Mouse (Mus musculus) layer of hippocampus, adult 18-20 months (tissue): ENCODE results near the gene Rfc5. TPM values are rescaled to one million over a fixed set of nuclear protein-coding genes. Genes with fewer than 3 reads are reported as not detected.
A peak's percentile ranks its signal among the peaks of the same experiment; 100 is the strongest.
"Not testable (repeated sequence)": the region's sequence is repeated elsewhere in the genome, so short reads cannot be mapped to it uniquely, and the experiment has no call there.

ENCODE experiments used
- DNase-seq, 2 experiments: peaks; one replicate each; pipeline ENCODE4 v3.0.0; 2022; ENCODE audit warnings: low spot score in 2 of 2
- total RNA-seq, 2 experiments: library from RNA; stranded (reverse); gene quantifications; 2 replicates each; pipeline ENCODE4 v1.2.3; 2021

Gene Rfc5
- total RNA-seq, 2 experiments from 2014 or later: 16.8 to 18.8 TPM

DNA sequence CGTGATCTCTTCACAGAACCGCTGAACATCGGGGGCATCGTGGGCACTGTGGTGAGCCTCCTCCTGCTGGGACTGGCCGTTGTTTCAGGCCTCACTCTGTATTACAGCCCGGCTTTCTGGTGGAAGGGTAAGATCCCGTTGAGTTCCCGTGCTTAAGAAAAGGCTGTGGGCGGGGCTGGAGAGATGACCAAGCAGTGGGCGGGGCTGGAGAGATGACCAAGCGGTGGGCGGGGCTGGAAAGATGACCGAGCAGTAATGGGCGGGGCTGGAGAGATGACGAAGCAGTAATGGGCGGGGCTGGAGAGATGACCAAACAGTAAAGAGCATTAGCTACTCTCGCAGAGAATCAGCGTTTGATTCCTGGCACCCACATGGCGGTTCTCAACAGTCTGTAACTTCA lies 40.6 kb downstream of the Rfc5 start:
- peak in 1 of 2 experiments; percentile 39 for DNase-seq

DNA sequence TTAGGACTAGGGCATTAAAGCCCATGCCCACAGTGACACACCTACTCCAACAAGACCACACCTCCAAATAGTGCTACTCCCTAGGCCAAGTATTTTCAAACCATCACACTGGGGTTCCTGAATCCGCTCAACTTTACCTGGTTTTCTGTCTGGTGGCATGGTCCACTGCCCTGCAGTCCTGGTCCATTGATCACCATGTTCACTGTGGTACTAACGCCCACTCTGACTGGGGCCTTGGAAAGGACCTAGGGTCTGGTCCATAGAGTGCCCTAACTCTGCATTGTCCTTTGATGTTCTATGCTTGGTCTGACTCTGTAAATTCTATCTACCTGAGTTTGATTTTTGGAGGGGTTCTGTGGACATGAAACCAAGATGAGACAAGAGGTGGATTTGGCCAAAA lies 41.0 kb downstream of the Rfc5 start:
- no peak for DNase-seq

DNA sequence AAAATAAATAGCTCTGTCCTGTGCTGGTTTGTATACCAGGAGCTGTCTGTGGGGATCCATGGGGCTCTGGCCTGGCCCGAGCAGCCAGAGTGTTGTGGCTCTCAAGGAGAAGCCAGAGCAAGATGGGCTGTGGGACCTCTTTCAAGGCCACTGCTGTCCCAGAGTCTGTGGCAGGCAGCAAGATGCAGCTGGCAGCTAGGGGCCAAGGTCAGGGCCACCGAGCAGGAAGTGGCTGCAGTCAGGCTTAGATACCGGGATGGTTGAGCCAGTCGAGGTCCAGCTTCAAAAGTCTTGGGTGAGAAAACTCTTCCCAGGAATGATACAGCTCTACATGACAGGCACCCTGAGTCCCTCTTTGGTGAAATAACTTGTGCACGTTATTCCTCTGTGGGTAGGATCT lies 41.8 kb downstream of the Rfc5 start:
- no peak for DNase-seq

DNA sequence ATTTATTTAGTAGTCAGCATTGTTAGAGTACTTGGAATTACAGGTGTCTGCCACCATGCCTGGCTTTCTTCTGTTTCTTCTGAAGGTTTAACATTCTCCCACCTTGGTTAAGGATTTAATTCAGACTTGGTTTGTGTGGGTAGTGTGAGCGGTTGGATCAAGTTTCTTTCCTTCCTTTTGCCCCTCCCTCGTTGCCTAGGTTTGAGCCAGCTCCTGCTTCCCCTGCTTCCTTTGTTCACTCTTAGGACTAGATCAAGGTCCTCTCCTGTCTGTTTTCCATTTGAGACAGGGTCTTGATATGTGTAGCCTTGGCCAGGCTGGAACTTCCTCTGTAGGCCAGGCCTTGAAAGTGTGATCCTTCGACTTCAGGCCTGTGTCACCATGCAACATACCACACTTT lies 42.6 kb downstream of the Rfc5 start:
- no peak for DNase-seq

DNA sequence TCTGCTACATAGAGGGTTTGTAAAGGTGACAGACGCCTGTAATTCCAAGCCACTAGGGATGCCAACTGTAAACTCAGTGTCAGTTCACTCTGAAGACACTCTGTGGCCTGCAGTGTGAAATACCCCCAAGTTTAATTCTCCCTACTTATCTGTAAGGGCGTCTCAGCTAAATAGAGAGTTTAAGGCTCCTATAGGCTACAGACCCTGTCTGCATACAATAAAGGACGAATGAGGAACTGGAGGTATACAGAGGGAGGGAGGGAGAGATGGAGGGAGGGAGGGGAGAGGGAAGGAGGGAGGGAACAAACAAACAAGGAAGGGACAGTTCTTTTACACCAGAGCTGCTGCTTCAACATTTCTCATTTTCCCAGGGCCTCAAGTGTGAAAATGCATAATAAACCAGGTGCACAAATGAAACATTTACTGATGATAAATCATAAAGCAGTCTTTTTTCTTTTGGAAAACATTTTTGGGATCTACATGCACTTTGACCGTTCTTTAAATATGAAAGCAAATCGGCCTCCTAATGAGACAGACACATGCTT lies 43.3 kb downstream of the Rfc5 start:
- no peak for DNase-seq

DNA sequence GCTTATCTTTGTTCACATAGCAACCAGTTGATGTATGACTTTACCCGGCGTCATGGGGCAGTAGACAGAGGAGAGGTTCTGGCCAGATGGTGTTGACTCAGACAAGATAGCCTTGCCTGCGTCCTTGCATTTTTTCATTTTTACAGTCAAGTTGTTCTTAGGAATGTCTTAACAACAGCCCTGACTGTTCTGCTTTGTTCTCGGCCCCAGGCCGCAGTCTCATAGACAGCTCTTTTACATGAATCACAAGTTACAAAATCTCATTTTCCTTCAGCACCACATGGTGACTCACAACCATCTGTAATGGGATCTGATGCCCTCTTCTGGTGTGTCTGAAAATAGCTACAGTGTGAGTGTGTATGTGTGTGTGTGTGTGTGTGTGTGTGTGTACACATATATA lies 44.4 kb downstream of the Rfc5 start:
- not testable (repeated sequence) for DNase-seq

DNA sequence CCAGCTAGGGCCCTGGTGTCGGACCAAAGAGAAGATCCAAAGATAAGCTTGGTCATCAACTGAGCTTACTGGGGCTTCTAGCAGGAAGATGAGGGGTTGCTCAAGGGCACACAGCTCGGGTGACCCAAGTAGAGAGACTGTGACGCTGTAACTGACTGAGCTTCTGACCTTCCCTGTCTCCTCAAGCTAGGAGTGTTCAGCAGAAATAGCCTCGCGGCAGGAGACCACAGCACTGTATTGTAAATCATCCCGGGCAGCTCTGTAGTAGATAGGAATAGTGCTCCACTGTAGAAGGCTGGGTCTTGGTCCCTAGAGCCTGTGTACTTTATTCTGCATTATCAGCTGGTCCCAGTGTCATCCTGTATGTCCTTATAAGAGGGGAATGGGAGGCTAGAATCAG lies 47.0 kb downstream of the Rfc5 start:
- DNase-seq: no peak

DNA sequence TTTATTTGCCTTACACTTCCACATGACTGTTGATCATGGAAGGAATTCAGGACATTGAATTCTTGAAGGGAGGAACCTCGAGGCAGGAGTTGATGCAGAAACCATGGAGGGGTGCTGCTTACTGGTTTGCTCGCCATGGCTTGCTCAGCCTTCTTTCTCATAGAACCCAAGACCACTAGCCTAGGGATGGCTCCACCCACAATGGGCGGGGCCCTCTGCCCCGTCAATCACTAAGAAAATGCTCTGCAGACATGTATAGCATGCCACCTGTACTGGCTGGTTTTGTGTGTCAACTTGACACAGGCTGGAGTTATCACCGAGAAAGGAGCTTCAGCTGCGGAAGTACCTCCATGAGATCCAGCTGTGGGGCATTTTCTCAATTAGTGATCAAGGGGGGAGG lies 48.8 kb downstream of the Rfc5 start:
- no peak for DNase-seq

DNA sequence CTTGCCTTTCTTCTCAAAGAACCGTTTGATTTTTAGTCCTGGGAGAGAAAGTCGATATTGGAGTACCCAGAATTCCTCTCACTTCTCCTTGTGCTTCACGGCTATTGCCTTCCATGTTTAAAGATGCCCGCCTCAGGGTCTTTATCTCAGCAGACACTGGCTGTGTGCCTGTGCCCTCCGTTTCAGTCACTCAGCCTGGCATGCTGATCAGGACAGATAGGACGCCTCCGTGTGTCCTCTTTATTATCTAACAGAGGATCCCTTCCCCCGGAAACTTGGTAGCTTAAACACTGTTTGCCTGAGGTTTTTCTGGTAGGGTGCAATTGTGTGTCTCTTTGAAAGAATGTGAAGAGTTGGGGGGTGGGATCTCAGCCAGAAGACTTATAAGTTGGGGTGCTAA lies 50.3 kb downstream of the Rfc5 start:
- no peak for DNase-seq

DNA sequence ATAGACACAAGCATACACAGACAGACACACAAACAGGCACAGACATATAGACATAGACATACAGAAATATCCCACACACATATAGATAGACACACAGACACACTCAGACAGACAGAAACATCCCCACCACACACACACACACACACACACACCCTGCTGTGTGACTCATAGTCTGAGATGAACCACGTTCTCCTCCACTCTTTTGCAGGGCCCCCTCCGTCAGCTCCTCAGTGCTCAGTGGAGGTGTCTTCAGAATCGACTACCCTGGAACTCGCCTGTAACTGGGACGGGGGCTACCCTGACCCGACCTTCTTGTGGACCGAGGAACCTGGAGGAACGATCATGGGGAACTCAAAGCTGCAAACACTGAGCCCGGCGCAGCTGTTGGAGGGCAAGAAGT lies 50.8 kb downstream of the Rfc5 start:
- no peak for DNase-seq

DNA sequence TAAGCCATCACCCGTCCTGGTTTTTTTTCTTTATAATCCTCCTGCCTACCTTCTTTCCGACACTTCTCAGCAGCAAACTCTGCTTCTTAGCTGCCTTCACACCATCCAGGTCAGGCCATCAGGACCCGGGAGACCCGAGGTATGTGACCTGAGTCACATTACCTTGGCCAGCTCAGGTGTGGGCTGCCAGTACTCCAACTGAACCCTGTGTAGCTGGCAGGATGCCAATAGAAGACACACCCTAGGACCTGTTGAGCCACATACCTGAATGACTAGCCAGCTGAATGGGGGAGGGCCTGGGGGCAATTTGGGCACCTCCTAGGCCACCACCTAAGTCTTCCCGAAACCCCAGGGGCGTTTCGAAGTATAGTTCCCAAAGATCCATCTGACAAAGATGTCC lies 58.4 kb downstream of the Rfc5 start:
- no peak for DNase-seq

Other genes with a start within 250 kb of the Rfc5 start
- 100 to 1,000 TPM; 759 to 778 TPM for gene Pebp1, start 101.4 kb downstream of the Rfc5 start, total RNA-seq
- gene Vsig10, start 70.0 kb downstream of the Rfc5 start, total RNA-seq: 1 to 10 TPM; 1.8 to 2.0 TPM
- 100 to 1,000 TPM; 270 to 283 TPM for gene Wsb2, start 31.7 kb downstream of the Rfc5 start, total RNA-seq
- gene Ksr2, start 25.0 kb upstream of the Rfc5 start, total RNA-seq: 10 to 100 TPM; 34.1 to 35.9 TPM